Mouse (Mus musculus): ENCODE results near the gene Hist4h4. TPM values are rescaled to one million over a fixed set of nuclear protein-coding genes. Genes with fewer than 3 reads are reported as not detected.
A peak's percentile ranks its signal among the peaks of the same experiment; 100 is the strongest.

The Hist4h4 gene
- polyA plus RNA-seq, 1 experiment from 2014 or later: 0.93 TPM

DNA sequence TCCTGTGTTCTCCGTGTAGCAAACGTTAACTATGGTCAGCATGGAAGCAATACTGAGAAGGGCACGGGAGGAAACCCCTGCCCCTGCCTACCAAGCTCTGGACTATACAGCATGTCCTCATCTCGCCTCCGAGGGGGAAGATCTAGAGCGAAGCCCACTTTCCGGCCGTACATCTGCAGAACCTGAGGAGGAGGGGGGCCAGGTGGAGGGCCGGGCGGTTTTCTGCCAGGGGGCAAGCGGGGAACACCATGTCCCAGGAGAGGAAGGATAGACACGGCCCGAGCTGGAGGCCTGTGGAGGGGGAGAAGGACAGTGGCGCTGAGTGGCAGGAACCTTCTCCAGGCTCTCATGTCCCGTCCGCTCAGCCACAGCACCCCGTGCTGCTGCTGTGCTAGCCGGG, 16.9 kb upstream of the Hist4h4 start:
- Histone ChIP-seq H3K27ac (ENCODE audit: low read length) (no peak overlapping the region), H3K4me1 (replicated peaks; ENCODE audit: control insufficient read depth, insufficient read depth, low read length) (no peaks in the 10 kb centered on the region), H3K4me3 (ENCODE audit: low read length) (no peak overlapping the region), H3K9ac (ENCODE audit: low read length) (no peak overlapping the region), H3K9me3 (ENCODE audit: control insufficient read depth, low read length) (no peaks in the 10 kb centered on the region), H3K4me2 (ENCODE audit: low read depth, low read length) (no peak overlapping the region), H3K36me3 (ENCODE audit: control insufficient read depth, insufficient read depth, low read length) (peaks cover 72% of the 10 kb centered on the region), H3K27me3 (ENCODE audit: control insufficient read depth, insufficient read depth, low read depth, low read length) (no peaks in the 10 kb centered on the region)
- ATAC-seq (ENCODE audit: low read depth): no peak
- WGBS: 93% methylated on average over 15 of the region's 18 CpGs

GRCm38 (mm10) chr6:136820381-136820780, 16.2 kb upstream of the Hist4h4 start:
- H3K36me3 ChIP-seq (ENCODE audit: control insufficient read depth, insufficient read depth, low read length): peaks cover 78% of the 10 kb centered on the region
- no peak overlapping the region for H3K4me2 ChIP-seq (ENCODE audit: low read depth, low read length)
- H3K4me1 ChIP-seq (replicated peaks; ENCODE audit: control insufficient read depth, insufficient read depth, low read length): no peaks in the 10 kb centered on the region
- 93% methylated on average over 21 of the region's 21 CpGs for WGBS
- H3K4me3 ChIP-seq (ENCODE audit: low read length): no peak overlapping the region
- no peak for ATAC-seq (ENCODE audit: low read depth)
- no peaks in the 10 kb centered on the region for H3K9me3 ChIP-seq (ENCODE audit: control insufficient read depth, low read length)
- no peak overlapping the region for H3K9ac ChIP-seq (ENCODE audit: low read length)
- no peak overlapping the region for H3K27ac ChIP-seq (ENCODE audit: low read length)
- H3K27me3 ChIP-seq (ENCODE audit: control insufficient read depth, insufficient read depth, low read depth, low read length): no peaks in the 10 kb centered on the region

DNA sequence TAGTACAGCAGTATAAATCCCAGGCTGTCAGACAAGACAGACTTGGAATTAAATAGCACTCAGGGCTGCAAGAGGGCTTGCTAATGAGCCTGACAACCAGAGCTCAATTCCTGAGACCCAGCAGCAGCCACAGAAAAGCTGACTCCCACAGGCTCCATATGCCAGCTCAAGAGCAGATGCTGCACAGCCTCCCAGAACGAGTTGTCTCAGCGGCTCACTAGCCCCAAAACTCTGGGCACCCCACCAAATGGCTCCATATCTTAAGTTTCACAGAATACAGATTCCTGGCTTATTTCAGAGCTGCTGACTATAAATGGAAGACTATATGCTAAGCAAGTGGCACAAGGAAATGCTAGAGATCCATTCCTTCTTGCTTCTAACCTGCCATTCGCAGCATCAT, 13.3 kb upstream of the Hist4h4 start:
- H3K27me3 ChIP-seq (ENCODE audit: control insufficient read depth, insufficient read depth, low read depth, low read length): no peaks in the 10 kb centered on the region
- no peaks in the 10 kb centered on the region for H3K9me3 ChIP-seq (ENCODE audit: control insufficient read depth, low read length)
- ATAC-seq (ENCODE audit: low read depth): no peak
- H3K4me2 ChIP-seq (ENCODE audit: low read depth, low read length): no peak overlapping the region
- no peak overlapping the region for H3K27ac ChIP-seq (ENCODE audit: low read length)
- H3K4me3 ChIP-seq (ENCODE audit: low read length): no peak overlapping the region
- WGBS: 93% methylated on average over 3 of the region's 3 CpGs
- peaks cover 81% of the 10 kb centered on the region for H3K36me3 ChIP-seq (ENCODE audit: control insufficient read depth, insufficient read depth, low read length)
- no peak overlapping the region for H3K9ac ChIP-seq (ENCODE audit: low read length)
- no peaks in the 10 kb centered on the region for H3K4me1 ChIP-seq (replicated peaks; ENCODE audit: control insufficient read depth, insufficient read depth, low read length)

GRCm38 (mm10) chr6:136816826-136817225, 12.6 kb upstream of the Hist4h4 start:
- Histone ChIP-seq H3K4me3 (ENCODE audit: low read length) (no peak overlapping the region), H3K4me1 (replicated peaks; ENCODE audit: control insufficient read depth, insufficient read depth, low read length) (no peaks in the 10 kb centered on the region), H3K27ac (ENCODE audit: low read length) (no peak overlapping the region), H3K27me3 (ENCODE audit: control insufficient read depth, insufficient read depth, low read depth, low read length) (no peaks in the 10 kb centered on the region), H3K9me3 (ENCODE audit: control insufficient read depth, low read length) (no peaks in the 10 kb centered on the region), H3K36me3 (ENCODE audit: control insufficient read depth, insufficient read depth, low read length) (peaks cover 77% of the 10 kb centered on the region), H3K4me2 (ENCODE audit: low read depth, low read length) (no peak overlapping the region), H3K9ac (ENCODE audit: low read length) (no peak overlapping the region)
- ATAC-seq (ENCODE audit: low read depth): no peak
- WGBS: 89% methylated on average over 21 of the region's 21 CpGs

DNA sequence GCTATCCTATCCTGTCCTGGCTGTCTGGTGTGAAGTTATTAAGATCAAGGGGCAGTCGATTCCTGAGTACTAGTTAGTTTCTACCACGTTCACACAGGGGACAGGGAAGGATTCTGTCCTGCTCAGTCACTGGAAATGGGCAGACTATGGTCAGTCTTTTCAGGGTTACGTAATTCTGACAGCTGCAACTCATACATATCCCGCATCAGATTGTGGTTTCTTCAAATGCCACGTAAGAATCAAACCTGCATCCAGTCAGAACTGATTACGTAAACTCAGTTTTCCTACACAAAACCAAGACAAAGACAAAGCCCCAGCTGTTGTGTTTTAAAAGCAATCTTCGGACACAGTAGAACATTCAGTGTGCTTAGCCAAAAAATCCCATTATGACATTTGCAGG, 11.2 kb upstream of the Hist4h4 start:
- Histone ChIP-seq H3K9me3 (ENCODE audit: control insufficient read depth, low read length) (no peaks in the 10 kb centered on the region), H3K27ac (ENCODE audit: low read length) (no peak overlapping the region), H3K27me3 (ENCODE audit: control insufficient read depth, insufficient read depth, low read depth, low read length) (no peaks in the 10 kb centered on the region), H3K9ac (ENCODE audit: low read length) (no peak overlapping the region), H3K4me2 (ENCODE audit: low read depth, low read length) (no peak overlapping the region), H3K4me3 (ENCODE audit: low read length) (no peak overlapping the region), H3K36me3 (ENCODE audit: control insufficient read depth, insufficient read depth, low read length) (peaks cover 64% of the 10 kb centered on the region), H3K4me1 (replicated peaks; ENCODE audit: control insufficient read depth, insufficient read depth, low read length) (no peaks in the 10 kb centered on the region)
- no peak for ATAC-seq (ENCODE audit: low read depth)
- WGBS: 85% methylated on average over 7 of the region's 7 CpGs

DNA sequence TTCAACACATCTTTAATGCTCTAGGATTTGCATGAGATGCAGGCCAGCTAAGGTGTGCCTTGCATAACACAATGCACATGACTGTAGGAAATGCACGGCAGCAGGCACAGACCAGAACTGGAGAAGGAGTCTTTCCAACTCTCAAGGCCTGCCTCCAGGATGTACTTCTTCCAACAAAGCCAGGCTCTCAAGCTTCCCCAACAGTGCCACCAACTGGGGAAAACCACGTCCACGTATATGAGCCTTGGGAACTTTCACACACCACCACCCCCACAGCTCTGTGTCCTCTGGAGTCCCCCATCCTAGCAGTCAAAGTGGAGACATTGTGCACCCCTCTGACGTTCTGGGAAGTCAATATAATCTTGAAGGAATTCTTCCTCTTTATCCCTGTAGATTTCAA, 8.9 kb upstream of the Hist4h4 start:
- H3K4me2 ChIP-seq (ENCODE audit: low read depth, low read length): no peak overlapping the region
- H3K27me3 ChIP-seq (ENCODE audit: control insufficient read depth, insufficient read depth, low read depth, low read length): no peaks in the 10 kb centered on the region
- H3K9me3 ChIP-seq (ENCODE audit: control insufficient read depth, low read length): no peaks in the 10 kb centered on the region
- peaks cover 3% of the 10 kb centered on the region; the same call in 1 of the 2 replicates for H3K4me1 ChIP-seq (replicated peaks; ENCODE audit: control insufficient read depth, insufficient read depth, low read length)
- 37% methylated on average over 4 of the region's 4 CpGs for WGBS
- H3K36me3 ChIP-seq (ENCODE audit: control insufficient read depth, insufficient read depth, low read length): peaks cover 46% of the 10 kb centered on the region
- no peak for ATAC-seq (ENCODE audit: low read depth)
- H3K27ac ChIP-seq (ENCODE audit: low read length): 0 out of 2 replicates have a peak overlapping the region, but pooled peaks have one; percentile 5
- H3K4me3 ChIP-seq (ENCODE audit: low read length): no peak overlapping the region
- no peak overlapping the region for H3K9ac ChIP-seq (ENCODE audit: low read length)

- no peak for ATAC-seq (ENCODE audit: low read depth)
- WGBS: 86% methylated on average over 10 of the region's 10 CpGs
These were observed 7.0 kb upstream of the Hist4h4 start for GRCm38 (mm10) chr6:136811196-136811595.

GRCm38 (mm10) chr6:136809673-136810072, 5.5 kb upstream of the Hist4h4 start:
- Histone ChIP-seq H3K9ac (ENCODE audit: low read length) (peak overlapping the region; percentile 80; the same call in 1 of the 2 replicates), H3K36me3 (ENCODE audit: control insufficient read depth, insufficient read depth, low read length) (peaks cover 18% of the 10 kb centered on the region), H3K27me3 (ENCODE audit: control insufficient read depth, insufficient read depth, low read depth, low read length) (no peaks in the 10 kb centered on the region), H3K4me3 (ENCODE audit: low read length) (peak overlapping the region; percentile 83), H3K27ac (ENCODE audit: low read length) (no peak overlapping the region), H3K9me3 (ENCODE audit: control insufficient read depth, low read length) (no peaks in the 10 kb centered on the region), H3K4me2 (ENCODE audit: low read depth, low read length) (peak overlapping the region; percentile 95), H3K4me1 (replicated peaks; ENCODE audit: control insufficient read depth, insufficient read depth, low read length) (peaks cover 11% of the 10 kb centered on the region)
- ATAC-seq (ENCODE audit: low read depth): no peak
- 51% methylated on average over 13 of the region's 13 CpGs for WGBS

More at GRCm38 (mm10) chr6:136811196-136811595, 7.0 kb upstream of the Hist4h4 start:
- H3K27ac ChIP-seq (ENCODE audit: low read length): no peak overlapping the region
- no peak overlapping the region for H3K4me2 ChIP-seq (ENCODE audit: low read depth, low read length)
- H3K9ac ChIP-seq (ENCODE audit: low read length): no peak overlapping the region
- no peaks in the 10 kb centered on the region for H3K27me3 ChIP-seq (ENCODE audit: control insufficient read depth, insufficient read depth, low read depth, low read length)
- no peak overlapping the region for H3K4me3 ChIP-seq (ENCODE audit: low read length)
- H3K9me3 ChIP-seq (ENCODE audit: control insufficient read depth, low read length): no peaks in the 10 kb centered on the region
- peaks cover 30% of the 10 kb centered on the region for H3K36me3 ChIP-seq (ENCODE audit: control insufficient read depth, insufficient read depth, low read length)
- peaks cover 6% of the 10 kb centered on the region for H3K4me1 ChIP-seq (replicated peaks; ENCODE audit: control insufficient read depth, insufficient read depth, low read length)

DNA sequence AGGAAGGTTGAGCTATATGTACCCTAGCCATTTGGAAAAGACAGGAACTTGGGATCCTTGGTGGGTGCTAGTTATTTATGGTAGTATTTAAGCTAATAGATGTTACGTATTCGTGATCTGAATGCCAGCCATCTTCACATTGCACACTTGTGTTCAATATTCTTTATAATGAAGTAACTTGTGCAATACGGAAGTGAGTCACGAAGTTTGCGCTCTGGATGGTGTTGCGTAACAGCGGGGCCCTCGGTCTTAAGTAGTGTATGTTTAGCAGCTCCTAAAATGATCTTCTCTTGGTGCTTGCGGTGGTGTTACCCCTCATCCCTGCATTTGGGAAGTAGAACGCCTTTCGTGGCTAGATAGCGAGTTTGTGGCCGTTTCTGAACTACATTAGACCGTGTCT, 4.9 kb upstream of the Hist4h4 start:
- H3K4me3 ChIP-seq (ENCODE audit: low read length): peak overlapping the region; percentile 83
- H3K9me3 ChIP-seq (ENCODE audit: control insufficient read depth, low read length): no peaks in the 10 kb centered on the region
- H3K4me1 ChIP-seq (replicated peaks; ENCODE audit: control insufficient read depth, insufficient read depth, low read length): peaks cover 11% of the 10 kb centered on the region
- H3K36me3 ChIP-seq (ENCODE audit: control insufficient read depth, insufficient read depth, low read length): peaks cover 13% of the 10 kb centered on the region
- ATAC-seq (ENCODE audit: low read depth): no peak
- 8% methylated on average over 14 of the region's 14 CpGs for WGBS
- no peaks in the 10 kb centered on the region for H3K27me3 ChIP-seq (ENCODE audit: control insufficient read depth, insufficient read depth, low read depth, low read length)
- H3K9ac ChIP-seq (ENCODE audit: low read length): peak overlapping the region; percentile 80
- H3K4me2 ChIP-seq (ENCODE audit: low read depth, low read length): peak overlapping the region; percentile 95
- peak overlapping the region; percentile 73 for H3K27ac ChIP-seq (ENCODE audit: low read length)

GRCm38 (mm10) chr6:136808631-136809046, 4.4 kb upstream of the Hist4h4 start:
- H3K4me3 ChIP-seq (ENCODE audit: low read length): peak overlapping the region; percentile 83
- ATAC-seq (ENCODE audit: low read depth): peak; percentile 4; the same call in 1 of the 2 replicates
- peak overlapping the region; percentile 73 for H3K27ac ChIP-seq (ENCODE audit: low read length)
- H3K4me1 ChIP-seq (replicated peaks; ENCODE audit: control insufficient read depth, insufficient read depth, low read length): peaks cover 11% of the 10 kb centered on the region
- peak overlapping the region; percentile 95 for H3K4me2 ChIP-seq (ENCODE audit: low read depth, low read length)
- under 1% methylated on average over 28 of the region's 28 CpGs for WGBS
- no peaks in the 10 kb centered on the region for H3K9me3 ChIP-seq (ENCODE audit: control insufficient read depth, low read length)
- peak overlapping the region; percentile 80 for H3K9ac ChIP-seq (ENCODE audit: low read length)
- H3K27me3 ChIP-seq (ENCODE audit: control insufficient read depth, insufficient read depth, low read depth, low read length): no peaks in the 10 kb centered on the region
- peaks cover 9% of the 10 kb centered on the region for H3K36me3 ChIP-seq (ENCODE audit: control insufficient read depth, insufficient read depth, low read length)

All from lung, embryonic 16.5 days (tissue).